ENCODE assay signal across 23 mouse cellular contexts in the genomic region with DNA sequence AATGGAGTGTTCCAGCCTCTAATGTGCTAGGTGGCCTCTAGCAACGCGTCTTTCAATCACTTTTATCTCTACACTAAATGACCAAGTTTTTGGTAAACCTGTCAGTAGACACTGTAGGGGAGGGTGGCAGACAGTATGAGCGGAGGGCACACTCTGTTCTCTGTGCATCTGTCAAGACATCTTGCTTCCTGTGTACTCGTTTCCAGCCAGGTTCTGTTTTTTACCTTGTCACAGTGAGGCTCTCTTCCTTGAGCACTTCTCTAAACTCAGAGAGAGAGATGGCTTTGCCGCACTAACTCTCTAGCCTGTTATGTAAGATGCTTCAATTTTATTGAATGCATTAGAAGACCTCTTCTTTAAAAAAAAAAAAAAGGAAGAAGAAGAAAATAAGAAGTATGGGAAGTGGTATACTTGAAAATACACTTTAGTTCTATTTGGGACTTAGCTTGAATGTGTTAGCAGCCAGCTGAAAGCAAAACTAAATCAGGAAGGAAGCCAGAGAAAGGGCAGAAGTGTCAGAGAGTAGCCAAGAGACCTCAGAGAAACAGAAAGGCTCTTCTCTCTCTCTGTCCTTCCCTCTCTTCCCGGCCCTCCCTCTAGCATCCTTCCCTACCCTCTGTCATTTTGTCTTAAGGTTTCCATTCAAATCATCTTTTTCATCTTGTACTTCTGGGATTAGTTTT.
DNase-seq lines count a peak whose midpoint lies in the region; ATAC-seq lines count a peak whose summit lies in the region.
"Had no signal": no experiment of that assay in that cellular context is flagged by ENCODE, and none has a peak within 500 bp of the region (broad histone marks: within the 10 kb centered on the region; RNA-seq: fewer than 3 reads in every experiment).

No protein-coding gene starts in this region.

- no peaks in the 10 kb centered on the region for H3K27me3 ChIP-seq in heart, embryonic 16.5 days (ENCODE audit: control insufficient read depth, insufficient read depth, low read length)
- H3K27me3 ChIP-seq: embryonic facial prominence, embryonic 13.5 days; heart, embryonic 13.5 days; kidney, embryonic 15.5 days; midbrain, embryonic 13.5 days; neural tube, embryonic 13.5 days; Patski had no signal

- intact Hi-C loops in heart, postnatal 14 days (cut with DNase I): no loop called here

- peak overlapping the region; percentile 21; the same call in 1 of the 2 replicates for H3K9ac ChIP-seq in heart, embryonic 16.5 days (ENCODE audit: low read length)
- H3K9ac ChIP-seq: embryonic facial prominence, embryonic 13.5 days; heart, embryonic 13.5 days; kidney, embryonic 15.5 days; midbrain, embryonic 13.5 days; neural tube, embryonic 13.5 days had no signal

- H3K4me3 ChIP-seq in heart, embryonic 16.5 days (ENCODE audit: low read length): no peak overlapping the region
- H3K4me3 ChIP-seq: embryonic facial prominence, embryonic 13.5 days; heart, embryonic 13.5 days; kidney, embryonic 15.5 days; midbrain, embryonic 13.5 days; neural tube, embryonic 13.5 days had no signal

- H3K9me3 ChIP-seq in heart, embryonic 16.5 days (replicated peaks; ENCODE audit: control insufficient read depth, low read length): no peaks in the 10 kb centered on the region
- H3K9me3 ChIP-seq: embryonic facial prominence, embryonic 13.5 days; heart, embryonic 13.5 days; kidney, embryonic 15.5 days; midbrain, embryonic 13.5 days; neural tube, embryonic 13.5 days had no signal

- no peak overlapping the region for H3K4me2 ChIP-seq in heart, embryonic 16.5 days (ENCODE audit: low read depth, low read length)
- H3K4me2 ChIP-seq: embryonic facial prominence, embryonic 13.5 days; heart, embryonic 13.5 days; kidney, embryonic 15.5 days; midbrain, embryonic 13.5 days; neural tube, embryonic 13.5 days had no signal

- no peak for DNase-seq in heart, postnatal 14 days
- peak; percentile 76 for DNase-seq in brain, adult 2 months (ENCODE audit: low read depth, low spot score)
- DNase-seq in cerebellum, adult 9-11 months: peak; percentile 53
- DNase-seq in adrenal gland, postnatal 36 days: no peak
- DNase-seq in adipocyte (ENCODE audit: low spot score): no peak
- DNase-seq: adrenal gland, postnatal 10 days; heart, adult 18-20 months; heart, postnatal 4 days; layer of hippocampus, postnatal 36 days; right cerebral cortex, postnatal 14 days; spleen, adult 18-20 months; thymus, adult 18-20 months had no signal

- peaks cover 15% of the 10 kb centered on the region for H3K4me1 ChIP-seq in heart, embryonic 16.5 days (ENCODE audit: control insufficient read depth, insufficient read depth, low read length)
- H3K4me1 ChIP-seq: kidney, embryonic 15.5 days; neural tube, embryonic 13.5 days had no signal

- ATAC-seq in heart, embryonic 16.5 days (replicated peaks; ENCODE audit: extremely low read depth, insufficient read depth, low FRiP score): no peak
- ATAC-seq in megakaryocyte, adult 5-6 weeks (ENCODE audit: poor library complexity, severe bottlenecking): peak; percentile 51
- ATAC-seq: hindbrain, embryonic 16.5 days; intestine, postnatal 0 days; lung, postnatal 0 days; midbrain, embryonic 13.5 days; Patski had no signal

- WGBS in heart, embryonic 16.5 days: 51% methylated on average over 6 of the region's 6 CpGs

- H3K36me3 ChIP-seq in heart, embryonic 16.5 days (ENCODE audit: control insufficient read depth, insufficient read depth): no peaks in the 10 kb centered on the region
- H3K36me3 ChIP-seq: embryonic facial prominence, embryonic 13.5 days; heart, embryonic 13.5 days; kidney, embryonic 15.5 days; midbrain, embryonic 13.5 days; neural tube, embryonic 13.5 days had no signal

- H3K27ac ChIP-seq in heart, embryonic 16.5 days (ENCODE audit: low read length): no peak overlapping the region
- H3K27ac ChIP-seq: embryonic facial prominence, embryonic 13.5 days; heart, embryonic 13.5 days; kidney, embryonic 15.5 days; midbrain, embryonic 13.5 days; neural tube, embryonic 13.5 days had no signal

Comparison
In these comparisons a context has a peak if more than half of its experiments do, and no peak if none do; other contexts are left out.
1. DNase-seq: peak in brain, adult 2 months (single experiment) and cerebellum, adult 9-11 months (single experiment); none in heart, postnatal 14 days (0 of 2), adrenal gland, postnatal 36 days (0 of 2) and adipocyte (single experiment).